Mouse (Mus musculus): ENCODE results near the gene Tcp11.

The Tcp11 gene

DNA sequence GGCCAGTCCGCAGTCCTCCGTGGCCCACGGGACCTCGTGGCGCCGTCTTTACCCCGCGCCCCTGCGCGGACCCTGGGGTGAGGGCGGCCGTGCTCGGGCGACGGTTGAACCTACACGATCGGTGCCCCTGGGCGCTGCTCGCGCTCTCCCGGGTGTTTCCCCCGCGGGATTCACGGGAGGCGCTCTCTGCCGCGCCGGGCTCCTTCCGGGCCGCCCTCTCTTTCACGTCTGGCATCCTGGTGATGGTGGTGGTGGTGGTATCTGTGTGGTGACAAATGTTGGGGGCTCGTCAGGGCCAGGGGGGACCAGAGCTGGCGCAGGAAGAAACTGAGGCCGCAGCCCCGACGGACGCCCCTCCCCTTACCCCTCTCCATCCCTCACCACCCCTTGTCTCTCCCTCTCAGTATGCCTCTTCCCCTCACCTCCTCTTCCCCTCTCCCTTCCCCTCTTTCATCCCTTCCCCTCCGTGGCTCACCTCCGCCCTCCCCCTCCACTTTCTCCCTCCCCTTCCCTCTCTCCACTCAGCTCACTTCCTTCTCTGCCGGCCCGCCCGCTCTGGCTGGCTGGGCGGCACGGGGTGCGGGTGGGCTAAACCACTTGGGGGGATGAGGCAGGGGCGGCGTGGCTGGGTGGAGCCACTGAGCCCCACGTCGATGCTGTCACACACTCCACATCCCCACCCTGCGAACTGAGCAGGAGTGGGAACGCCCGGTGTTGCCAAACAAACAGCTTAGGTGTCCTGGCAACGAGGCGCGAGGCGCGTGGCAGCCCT lies at the start of gene Tcp11:
Tcp11 (minus strand) TSS at position 595 of the 772 bp plus-strand sequence.
- TF ChIP-seq GATA4 (IDR thresholded peaks at IDR 0.05; ENCODE audit: insufficient replicate concordance, low read length) = no peak

DNA sequence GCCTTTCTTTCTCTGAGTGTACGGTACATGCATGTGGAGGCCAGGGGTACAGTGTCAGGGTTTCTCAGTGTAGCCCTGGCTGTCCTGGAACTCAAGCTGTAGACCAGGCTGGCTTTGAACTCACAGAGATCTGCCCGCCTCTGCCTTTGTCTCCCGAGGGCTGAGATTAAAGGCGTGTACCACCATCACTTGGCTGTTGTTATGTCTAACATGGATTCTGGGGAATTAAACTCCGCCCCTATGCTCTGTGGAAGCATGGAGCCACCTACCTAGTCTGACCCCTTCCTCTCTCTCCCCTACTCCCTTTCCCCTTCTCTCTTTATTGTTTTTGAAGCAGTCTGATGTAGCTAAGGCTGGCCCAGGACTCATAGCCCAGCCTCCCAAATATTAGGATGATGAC lies 49.4 kb upstream of the Tcp11 start:
- TF ChIP-seq GATA4 (IDR thresholded peaks at IDR 0.05; ENCODE audit: insufficient replicate concordance, low read length) = no peak

DNA sequence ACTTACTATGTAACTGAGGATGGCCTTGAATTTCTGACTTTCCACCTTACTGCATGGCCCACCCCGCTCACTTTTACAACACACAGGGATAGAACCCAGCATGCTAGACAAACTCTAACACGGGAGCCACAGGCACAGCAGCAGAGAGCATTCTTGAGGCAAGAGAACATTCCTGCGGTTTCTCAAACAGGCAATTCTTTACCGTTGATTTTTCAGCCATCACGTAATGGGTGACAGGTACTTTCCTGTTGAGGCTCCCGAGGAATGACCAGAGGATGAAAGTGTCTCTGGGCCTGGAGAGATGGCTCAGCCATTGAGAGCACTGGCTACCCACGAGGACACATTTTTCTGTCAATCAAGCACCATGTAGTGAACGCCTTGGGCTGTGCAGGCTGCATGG lies 43.9 kb upstream of the Tcp11 start:
- TF ChIP-seq GATA4 (IDR thresholded peaks at IDR 0.05; ENCODE audit: insufficient replicate concordance, low read length) = no peak

DNA sequence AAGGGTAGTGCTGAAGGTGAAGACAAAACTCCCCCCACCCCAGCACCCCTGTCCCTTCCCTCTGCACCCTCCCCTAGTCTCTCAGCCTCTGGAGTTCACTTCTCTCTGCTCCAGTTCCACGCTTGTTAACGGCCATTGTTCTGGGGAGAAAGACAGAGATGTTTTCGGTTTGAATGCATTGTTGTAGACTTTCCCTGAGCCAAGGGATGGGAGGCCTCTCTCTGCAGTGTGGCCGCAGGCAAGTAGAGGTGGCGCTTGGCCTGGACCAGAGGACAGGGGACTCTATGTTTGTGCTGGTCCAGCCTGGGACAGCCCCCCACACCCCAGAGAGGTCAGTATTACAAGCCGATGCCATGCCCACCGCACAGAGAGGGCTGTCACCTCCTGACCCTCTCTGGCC lies 43.2 kb upstream of the Tcp11 start:
- TF ChIP-seq GATA4 (IDR thresholded peaks at IDR 0.05; ENCODE audit: insufficient replicate concordance, low read length) = no peak

DNA sequence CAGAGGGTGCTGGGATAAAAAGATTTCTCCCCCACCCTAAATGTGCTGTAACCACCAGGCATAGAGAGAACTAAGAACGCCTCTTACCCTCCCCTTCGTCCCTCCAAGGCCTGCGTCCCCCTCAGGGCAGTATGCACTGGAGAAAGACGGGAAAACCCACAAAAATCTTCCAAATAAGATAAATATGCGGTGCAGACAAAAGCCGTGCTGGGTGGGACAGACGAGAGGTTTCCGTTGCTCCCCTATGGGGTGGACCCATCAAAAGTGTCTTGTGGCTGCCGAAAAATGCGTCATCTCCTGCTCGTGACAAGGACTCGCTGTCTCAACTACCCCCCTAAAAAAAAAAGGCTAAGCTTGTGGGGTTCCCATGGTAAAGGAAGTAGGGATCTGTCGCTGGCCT lies 42.5 kb upstream of the Tcp11 start:
- TF ChIP-seq GATA4 (IDR thresholded peaks at IDR 0.05; ENCODE audit: insufficient replicate concordance, low read length) = no peak

DNA sequence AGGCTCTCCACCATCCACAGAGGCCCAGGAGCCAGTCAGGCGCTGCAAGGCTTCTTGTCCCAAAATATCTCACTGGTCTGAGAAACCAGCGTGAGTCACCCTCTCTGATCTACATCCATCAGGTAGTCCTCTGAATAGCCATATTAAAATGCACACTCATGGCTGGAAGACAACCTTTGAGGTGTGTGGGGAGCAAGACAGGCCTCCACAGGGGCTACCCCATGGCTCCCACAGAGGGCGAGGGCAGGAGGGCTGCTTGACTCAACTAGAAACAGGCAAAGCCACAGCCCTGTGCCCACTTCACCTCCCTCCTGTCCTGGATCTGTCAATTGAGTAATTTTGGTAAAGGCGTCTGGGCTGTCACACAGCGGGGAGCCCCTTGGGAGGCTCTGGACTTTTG lies 40.0 kb upstream of the Tcp11 start:
- no peak for TF ChIP-seq GATA4 (IDR thresholded peaks at IDR 0.05; ENCODE audit: insufficient replicate concordance, low read length)

DNA sequence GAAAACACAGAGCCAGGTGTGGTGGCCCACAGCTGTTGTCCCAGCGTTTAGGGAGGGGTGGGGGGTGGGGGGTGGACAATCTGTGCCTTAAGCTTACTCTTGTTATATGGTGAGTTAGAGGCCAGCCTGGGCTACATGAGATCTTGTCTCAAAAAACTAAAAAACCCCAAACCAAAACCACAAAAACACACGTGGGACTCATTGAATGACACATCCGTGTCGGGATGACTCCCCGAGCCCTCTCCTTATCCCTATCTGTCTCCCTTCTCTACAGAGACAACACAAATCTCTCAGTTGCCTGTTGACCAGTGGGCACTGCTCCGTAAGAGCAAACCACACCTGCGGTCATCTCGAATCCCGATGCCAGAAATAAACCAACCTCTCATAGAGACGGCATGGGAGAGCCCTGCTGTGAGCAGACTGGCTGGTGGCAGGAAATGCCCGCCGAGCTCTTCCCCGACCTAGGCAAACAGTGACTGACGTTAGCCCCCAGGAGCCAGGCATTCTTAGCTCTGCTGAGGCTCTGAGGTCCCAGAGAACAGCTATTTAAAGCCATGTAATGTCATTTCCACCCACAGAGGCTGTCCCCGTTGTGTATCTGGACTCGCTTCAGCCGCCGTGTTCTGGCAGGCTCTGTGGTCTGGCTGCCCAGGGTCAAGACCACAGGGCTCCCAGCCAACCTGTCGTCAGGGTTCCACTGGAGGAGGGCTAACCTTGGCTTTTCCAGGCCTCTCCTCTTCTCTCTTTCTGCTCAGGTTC lies 37.2 kb upstream of the Tcp11 start:
- TF ChIP-seq GATA4 (IDR thresholded peaks at IDR 0.05; ENCODE audit: insufficient replicate concordance, low read length) = no peak

DNA sequence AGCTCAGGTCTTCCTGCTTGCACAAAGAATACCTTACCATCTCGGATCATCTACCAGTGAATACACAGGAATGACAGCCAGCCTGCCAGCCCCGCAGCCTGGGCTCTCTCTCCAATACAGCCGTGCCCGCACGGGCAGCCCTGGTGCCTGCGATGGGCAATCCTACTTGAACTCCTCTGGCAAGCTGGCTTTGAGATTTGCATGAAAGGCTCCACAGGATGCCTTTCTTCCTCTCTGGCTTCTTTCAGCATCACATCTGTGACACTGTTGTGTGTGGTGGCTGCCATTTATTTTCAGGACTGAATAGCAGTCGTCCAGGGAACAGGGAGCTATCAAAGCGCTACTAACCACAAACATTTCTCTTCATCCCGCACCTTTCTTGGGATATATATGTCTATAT lies 35.9 kb upstream of the Tcp11 start:
- TF ChIP-seq GATA4 (IDR thresholded peaks at IDR 0.05; ENCODE audit: insufficient replicate concordance, low read length) = no peak

DNA sequence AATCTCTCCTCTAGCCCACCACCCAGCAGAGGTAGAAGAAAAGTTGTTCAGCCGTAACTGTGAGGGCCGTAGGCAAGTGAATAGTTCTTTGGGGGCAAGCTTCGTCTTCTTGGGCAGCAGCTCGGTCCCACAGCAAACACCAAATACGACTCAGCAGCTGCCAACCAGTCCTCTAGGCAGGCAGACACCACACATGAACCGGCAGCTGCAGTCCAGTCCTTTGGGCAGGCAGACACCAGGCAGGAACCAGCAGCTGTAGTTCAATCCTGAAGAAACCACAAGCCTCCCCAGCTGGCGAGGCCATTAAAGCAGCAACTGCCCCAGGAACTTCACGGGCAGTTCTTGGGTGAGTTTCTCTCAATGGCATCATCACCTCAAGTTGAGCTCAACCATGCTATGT lies 31.8 kb upstream of the Tcp11 start:
- TF ChIP-seq GATA4 (IDR thresholded peaks at IDR 0.05; ENCODE audit: insufficient replicate concordance, low read length) = no peak

DNA sequence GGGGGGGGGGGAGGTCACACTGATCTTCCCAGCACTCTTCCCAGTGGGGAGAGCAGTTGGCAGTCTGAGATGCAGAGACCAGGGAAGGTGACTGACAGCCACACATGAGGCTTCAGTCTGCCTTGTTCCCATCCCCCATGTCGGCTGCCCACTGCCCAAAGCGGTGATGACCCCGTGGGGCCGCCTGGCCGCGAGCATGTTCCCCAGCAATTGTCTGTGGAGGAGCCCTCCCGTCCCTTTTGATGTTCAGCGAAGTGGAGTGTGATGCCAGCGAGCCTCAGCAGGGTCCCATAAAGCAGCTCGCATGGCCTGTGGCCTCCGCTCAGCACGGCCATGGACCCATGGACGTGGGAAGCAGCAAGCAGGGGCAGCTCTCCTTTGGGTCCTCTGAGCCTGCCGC lies 26.8 kb upstream of the Tcp11 start:
- TF ChIP-seq GATA4 (IDR thresholded peaks at IDR 0.05; ENCODE audit: insufficient replicate concordance, low read length) = no peak

DNA sequence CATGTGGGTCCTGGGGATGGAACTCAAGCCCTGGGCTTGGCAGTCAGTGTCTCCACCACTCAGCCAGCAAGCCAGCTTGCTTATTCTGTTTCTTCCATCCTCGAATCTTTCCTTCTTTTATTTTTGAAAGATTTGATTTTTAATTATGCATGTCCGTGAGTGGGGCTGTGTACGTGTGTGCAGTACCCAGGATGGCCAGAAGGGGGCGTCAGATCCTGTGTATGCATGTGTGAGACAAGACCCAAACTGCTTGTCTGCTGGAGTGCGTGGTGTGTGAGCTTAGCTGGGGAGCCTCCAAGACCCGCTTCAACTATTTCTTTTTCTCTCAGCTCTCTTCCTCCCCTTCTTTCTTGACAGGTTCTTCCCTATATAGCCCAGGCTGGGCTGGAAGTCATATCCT lies 25.9 kb upstream of the Tcp11 start:
- TF ChIP-seq GATA4 (IDR thresholded peaks at IDR 0.05; ENCODE audit: insufficient replicate concordance, low read length) = no peak

DNA sequence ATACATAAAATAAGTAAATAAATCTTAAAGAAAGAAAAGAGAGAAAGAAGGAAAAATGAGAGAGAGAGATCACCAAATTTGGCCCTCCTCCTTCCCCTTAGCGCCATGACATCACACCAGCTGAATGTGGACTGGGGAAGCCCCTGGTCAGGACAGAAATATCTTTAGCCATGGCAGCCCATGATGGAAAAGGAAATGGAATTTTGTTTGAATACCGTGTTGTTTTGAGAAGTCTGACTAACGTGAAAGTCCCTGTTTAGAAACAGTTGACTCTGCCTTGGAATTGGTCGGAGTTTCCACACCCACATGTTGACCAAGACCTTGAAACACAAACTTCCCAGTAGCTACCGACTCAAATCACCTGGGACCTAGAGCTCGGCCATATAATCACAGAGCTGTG lies 24.0 kb upstream of the Tcp11 start:
- TF ChIP-seq GATA4 (IDR thresholded peaks at IDR 0.05; ENCODE audit: insufficient replicate concordance, low read length) = no peak

DNA sequence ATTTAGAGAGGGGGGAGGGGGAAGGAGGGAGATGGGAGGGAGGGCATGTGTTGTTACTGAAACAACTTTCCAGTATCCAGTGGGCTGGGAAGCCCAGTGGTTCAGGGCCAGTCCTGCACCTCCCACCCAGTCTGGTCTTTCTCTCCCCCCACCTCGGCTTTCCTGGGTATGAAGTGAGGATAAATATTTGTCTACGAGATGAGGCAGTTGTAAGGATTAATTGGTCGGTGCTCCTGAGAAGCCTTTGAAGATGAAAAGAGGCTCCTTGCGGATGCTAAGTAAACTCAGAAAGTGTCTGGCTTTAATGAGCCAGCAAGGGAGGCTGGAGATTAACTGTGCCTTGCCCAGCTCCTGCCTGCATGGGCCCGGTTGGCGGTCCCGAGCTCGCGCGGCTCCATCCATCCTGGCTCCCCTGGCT lies 21.5 kb upstream of the Tcp11 start:
- no peak for TF ChIP-seq GATA4 (IDR thresholded peaks at IDR 0.05; ENCODE audit: insufficient replicate concordance, low read length)

DNA sequence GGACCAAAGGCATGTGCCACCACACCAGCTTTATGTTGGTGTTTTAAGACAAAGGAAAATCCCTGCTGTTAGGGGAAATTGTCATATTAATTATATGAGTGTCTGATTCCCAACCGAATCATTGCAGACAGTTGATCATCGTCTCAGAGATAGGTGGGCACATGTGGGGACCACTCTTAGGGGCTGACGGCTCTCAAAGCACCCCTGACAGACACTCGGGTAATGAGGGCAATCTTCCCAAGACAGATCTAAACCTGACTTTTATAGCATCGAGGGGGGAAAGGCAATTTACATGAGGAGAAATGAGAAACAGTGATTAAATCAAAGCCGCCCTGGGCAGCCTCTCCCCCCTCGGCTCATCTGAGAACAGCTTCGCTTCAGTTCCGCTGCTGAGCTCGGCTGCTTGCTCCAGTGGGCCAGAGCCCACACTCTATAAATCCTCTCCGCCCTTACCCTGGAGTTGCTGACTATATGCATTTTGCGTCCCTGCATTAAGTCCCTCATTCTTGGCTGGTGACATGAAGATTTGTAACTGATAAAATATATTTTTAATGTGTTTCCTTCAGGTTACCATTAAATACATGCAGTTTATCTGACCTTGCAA lies 20.9 kb upstream of the Tcp11 start:
- TF ChIP-seq GATA4 (IDR thresholded peaks at IDR 0.05; ENCODE audit: insufficient replicate concordance, low read length) = no peak

DNA sequence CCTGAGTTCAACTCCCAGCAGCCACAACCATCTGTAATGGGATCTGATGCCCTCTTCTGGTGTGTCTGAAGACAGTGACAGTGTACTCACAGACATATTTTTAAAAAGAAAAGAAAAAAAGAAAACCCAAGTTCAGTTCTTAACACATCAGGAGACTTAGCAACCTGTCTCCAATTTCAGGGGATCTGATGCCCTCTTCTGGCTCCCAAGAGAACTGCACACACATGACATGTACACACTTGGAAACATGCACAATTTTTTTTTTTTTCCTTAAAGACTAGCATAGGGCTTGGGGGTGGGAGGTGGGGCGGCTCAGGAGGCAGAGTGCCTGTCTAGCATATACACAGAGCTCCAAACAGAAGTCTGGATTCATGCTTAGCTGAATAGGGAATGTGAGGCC lies 20.2 kb upstream of the Tcp11 start:
- no peak for TF ChIP-seq GATA4 (IDR thresholded peaks at IDR 0.05; ENCODE audit: insufficient replicate concordance, low read length)

DNA sequence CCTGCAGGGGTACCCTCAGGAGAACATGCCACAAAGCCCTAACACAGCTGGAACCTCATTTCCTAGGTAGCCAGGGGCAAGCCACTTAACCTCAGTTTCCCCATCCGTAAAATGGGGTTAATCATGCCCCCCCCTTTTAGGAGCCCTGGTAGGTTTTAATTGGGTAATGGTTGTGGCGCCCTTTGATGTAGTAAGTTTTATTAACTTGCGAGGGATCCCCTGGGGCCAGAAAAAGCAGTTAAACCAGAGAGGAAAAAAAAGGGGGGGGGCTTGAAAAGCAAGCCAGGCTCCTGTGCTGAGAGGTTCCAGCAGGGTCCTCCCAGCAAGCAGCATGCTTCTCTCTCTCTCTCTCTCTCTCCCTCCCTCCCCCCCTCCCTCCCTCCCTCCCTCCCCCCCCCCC lies 18.6 kb upstream of the Tcp11 start:
- TF ChIP-seq GATA4 (IDR thresholded peaks at IDR 0.05; ENCODE audit: insufficient replicate concordance, low read length) = no peak

Measured in liver, adult (tissue).